Mouse (Mus musculus) liver, adult 2 months (tissue): Measurements from ENCODE around the gene Cntnap5b.

Source experiments
- CTCF ChIP-seq: fragments of 200-500 bp; IDR thresholded peaks from 2 replicates; pipeline ENCODE4 v1.5.1; 2011; ENCODE audit warnings: low read depth, low read length, control low read depth
- POLR2A ChIP-seq: fragments of 200-500 bp; IDR thresholded peaks from 2 replicates; pipeline ENCODE4 v1.6.1; 2011; ENCODE audit warnings: low read length, control low read depth; ENCODE audit not compliant: insufficient read depth; ENCODE audit errors: extremely low read depth

DNA sequence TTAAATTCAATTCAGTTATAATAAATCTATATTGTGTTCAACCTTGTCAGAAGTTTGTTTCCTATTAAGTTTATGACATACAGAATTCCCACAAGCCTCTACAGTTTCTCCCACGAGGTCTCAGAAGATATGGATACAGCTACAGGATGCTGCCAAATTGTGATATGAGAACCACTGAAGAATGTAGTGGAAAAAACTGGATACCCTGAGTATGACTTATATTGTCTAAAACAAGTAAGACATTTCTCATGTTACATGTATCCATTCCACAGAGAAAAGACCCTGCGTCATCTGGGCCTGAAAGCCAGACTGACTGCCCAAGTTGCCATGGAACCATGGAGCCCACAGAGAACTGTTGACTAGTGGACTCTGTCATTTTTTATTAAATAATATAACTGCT, 269.2 kb downstream of the Cntnap5b start:
- TF ChIP-seq POLR2A, result no peak
- no peak for TF ChIP-seq CTCF
